Mouse (Mus musculus) heart, postnatal 10 days (tissue): Measurements from ENCODE around the gene Sgpp2. TPM values are rescaled to one million over a fixed set of nuclear protein-coding genes. Genes with fewer than 3 reads are reported as not detected.

Source experiments
- DNase-seq, 2 experiments: peaks; one replicate each; pipeline ENCODE4 v3.0.0; 2021
- intact Hi-C: fragments of 180-260 bp; cut with DNase I; formaldehyde crosslinking; loops from one replicate; pipeline ENCODE4 v1.15.1; 2025
- total RNA-seq, 2 experiments: library from RNA; stranded (reverse); gene quantifications; 2 replicates each; pipeline ENCODE4 v1.2.3; 2021

The Sgpp2 gene
- total RNA-seq, 2 experiments from 2014 or later: not detected

DNA sequence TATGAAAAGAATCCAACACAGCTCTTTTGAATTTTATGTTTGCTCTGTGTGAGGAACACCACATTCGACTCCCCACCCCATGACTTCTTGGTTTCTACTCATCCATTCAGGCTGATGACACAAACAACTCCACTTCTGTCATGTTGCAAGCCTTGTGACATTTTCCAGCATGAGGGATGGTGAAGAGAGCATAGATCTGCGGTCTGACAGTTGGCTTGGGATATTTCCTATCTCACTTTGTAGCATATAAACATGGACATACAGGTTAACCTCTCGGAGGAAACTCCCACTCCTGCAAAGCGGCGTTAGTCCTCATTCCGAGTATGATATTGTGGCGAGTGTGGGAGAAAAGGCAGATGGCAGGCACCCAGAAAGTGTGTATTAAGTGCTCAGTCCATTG is 27.6 kb downstream of the Sgpp2 start:
- intact Hi-C loops: no loop called here

DNA sequence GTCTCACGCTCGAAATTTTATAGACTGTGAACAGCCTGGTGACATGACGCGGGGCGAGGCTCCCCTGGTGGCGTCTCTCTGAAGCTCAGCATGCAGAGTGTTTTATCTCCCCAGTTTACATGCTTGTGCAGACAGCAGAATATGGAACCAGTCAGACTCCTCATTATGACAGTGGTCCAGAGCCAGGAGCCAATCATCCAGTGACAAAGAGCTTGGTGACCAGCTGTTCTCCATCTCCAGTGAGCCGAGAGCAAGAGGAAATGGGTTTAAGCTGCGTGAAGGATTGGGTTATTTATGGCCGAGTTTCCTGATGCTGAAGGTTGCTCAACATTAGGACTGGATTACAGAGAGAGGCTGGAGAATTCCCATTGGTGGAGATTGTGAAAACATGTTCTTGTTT is 28.1 kb downstream of the Sgpp2 start:
- DNase-seq: peak; percentile 45 to 52
- intact Hi-C loops: no loop called here

More for the DNA sequence above, 27.6 kb downstream of the Sgpp2 start:
- DNase-seq: no peak

DNA sequence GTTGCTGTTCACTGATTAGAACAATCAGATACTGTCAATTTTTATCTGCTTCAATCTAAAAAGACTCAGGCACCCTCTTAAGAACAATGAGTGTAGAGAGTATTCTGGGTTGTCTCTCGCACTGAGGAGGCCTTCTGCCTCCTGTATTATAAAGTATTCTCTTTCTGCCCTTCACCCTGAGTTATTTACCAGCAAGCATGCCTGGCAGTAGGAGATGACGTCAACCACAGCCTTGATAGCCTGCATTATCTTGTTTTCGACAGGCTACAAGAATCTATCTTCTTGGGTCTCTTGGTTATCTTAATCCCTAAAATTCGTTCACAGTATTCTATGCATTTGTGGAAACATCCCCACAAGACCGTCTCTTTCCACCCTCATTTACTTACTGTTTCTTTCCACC is 29.8 kb downstream of the Sgpp2 start:
- intact Hi-C loops: no loop called here
- no peak for DNase-seq

DNA sequence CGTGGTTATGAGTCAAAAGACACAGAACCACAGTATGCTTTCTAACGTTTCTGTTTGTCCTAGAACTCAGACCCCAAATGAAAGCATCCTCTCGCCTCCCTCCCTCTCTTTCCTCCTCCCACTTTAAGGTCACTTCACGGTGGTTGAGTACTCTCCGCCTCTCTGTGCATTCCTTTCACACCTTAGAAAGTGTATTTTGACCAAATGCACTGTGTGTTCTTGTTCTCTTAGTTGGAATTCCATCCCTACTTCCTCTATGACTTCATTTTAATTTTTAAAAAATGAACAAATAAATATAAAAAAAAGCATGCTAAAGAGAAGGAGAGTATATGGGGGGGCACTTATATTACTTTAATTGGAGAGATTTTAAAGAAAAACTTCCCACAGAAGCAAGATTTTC is 30.4 kb downstream of the Sgpp2 start:
- intact Hi-C loops: no loop called here

DNA sequence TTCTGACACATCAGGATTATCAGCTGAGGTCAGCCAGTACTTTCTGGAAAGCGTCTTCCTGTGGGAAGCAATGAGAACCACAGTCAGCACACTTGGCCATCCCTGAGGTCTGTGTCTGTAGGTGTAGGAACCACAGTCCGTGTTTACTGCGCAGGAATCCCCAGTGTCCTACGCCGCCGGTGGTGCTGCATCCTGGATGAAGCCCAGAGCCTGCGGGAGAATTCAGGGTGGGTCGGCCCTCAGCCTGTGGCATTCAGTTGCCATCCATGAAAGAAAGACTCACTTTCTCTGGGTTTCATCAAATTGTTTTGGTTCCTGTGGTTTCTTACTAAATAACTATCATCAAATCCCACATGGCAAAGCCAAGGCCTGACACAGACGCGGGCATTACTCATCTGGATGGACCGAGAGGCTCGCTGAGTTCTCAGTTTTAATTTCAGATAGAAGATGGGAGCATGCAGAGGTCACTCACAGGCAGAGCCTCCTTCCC is 37.2 kb downstream of the Sgpp2 start:
- intact Hi-C loops: no loop called here

More for the DNA sequence above, 30.4 kb downstream of the Sgpp2 start:
- no peak for DNase-seq

DNA sequence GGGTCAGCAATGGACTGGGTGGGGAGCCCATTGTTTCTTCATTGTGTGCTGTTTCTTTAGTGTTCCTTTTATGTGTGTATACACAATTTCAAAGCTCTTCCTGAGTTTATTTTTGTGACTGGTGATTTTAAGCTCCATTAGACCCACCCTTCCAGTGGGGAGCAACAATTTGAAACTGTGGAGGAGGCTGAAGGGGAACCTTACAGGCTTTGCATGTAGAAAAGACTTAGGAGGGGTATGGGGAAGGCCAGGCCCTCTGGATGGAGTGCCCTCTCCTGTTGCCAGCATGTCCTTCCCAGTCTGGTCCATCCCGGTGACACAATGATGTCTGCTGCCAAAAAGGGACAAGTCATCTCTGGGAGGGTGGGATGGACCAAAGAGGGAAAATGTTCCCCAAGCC is 39.1 kb downstream of the Sgpp2 start:
- intact Hi-C loops: no loop called here

More for the DNA sequence above, 37.2 kb downstream of the Sgpp2 start:
- DNase-seq: no peak

DNA sequence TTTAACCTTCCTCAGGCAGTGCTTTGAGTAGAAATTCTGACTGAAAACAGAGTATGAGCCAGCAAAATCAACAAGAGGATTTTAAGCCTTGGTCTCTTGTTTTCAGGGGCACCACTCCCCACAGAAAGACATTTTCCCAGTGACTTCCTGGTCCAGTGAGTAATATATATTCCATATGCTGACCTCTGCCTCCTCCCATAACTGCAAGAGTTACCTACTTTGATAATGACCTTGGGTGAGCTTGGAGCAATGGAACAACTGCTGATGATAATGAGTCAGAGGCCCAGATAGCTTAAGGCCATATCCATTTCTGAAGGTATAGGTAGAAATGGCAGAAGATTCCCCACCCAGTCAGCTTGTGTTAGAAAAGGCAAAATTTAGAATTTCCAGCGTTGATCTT is 43.1 kb downstream of the Sgpp2 start:
- DNase-seq: no peak
- intact Hi-C loops: no loop called here

More for the DNA sequence above, 39.1 kb downstream of the Sgpp2 start:
- no peak for DNase-seq

DNA sequence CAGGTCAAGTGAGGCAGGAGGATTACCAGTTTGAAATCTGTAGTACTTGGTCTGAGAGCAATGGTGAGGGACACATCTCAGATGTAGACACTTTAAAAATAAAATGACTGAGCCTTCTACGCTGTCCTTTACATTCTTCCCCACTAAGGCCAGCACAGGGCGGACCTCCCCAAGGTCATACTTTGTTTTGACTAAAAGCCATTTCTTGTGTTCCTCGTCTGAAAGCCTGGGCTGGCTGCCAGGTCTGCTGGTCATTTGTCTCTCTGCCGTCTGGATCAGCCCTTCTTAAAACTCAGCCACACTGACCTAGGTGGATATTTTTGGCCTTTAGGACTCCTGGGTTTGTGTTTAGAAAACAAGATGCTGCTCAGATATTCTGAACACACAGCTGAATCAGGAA is 45.0 kb downstream of the Sgpp2 start:
- DNase-seq: peak; percentile 49 to 66
- intact Hi-C loops: no loop called here

DNA sequence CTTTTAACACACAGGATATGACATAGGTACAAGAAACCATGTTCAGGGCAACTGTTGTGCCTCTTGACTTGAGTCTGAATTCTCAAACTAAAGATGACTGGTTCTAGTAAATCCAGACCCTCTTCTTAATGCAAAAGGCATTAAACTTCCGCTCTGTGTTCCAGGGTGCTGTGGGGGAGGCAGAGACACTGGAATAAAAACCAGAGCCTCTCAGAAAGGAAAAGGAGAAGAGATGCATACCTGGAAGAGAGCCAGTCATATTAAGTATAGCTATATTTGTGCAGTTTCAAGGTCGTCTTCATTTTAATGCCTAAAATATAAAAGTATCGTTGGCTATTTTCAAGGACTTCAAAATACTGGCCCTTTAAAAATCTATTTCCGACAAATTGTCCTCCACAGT is 47.3 kb downstream of the Sgpp2 start:
- no peak for DNase-seq
- intact Hi-C loops: no loop called here

DNA sequence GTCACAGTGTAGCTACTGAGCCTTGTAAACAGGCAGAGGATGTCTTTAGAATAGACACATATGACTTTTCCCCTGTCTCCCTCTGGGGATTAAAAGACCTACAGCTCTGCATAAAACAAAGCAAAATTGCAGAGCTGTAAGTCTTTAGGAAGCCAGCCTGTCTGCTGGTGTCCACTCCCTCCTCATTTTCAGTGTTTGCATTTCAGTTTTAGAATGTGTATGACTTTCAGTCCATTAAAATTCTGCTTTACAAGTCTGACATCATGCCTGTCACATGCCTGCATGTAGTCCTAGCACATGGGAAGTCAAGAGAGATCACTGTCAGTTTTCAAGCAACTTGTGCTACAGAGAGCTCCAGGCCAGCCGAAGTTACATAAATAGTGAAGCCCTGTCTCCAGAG is 47.7 kb downstream of the Sgpp2 start:
- intact Hi-C loops: no loop called here
- no peak for DNase-seq

DNA sequence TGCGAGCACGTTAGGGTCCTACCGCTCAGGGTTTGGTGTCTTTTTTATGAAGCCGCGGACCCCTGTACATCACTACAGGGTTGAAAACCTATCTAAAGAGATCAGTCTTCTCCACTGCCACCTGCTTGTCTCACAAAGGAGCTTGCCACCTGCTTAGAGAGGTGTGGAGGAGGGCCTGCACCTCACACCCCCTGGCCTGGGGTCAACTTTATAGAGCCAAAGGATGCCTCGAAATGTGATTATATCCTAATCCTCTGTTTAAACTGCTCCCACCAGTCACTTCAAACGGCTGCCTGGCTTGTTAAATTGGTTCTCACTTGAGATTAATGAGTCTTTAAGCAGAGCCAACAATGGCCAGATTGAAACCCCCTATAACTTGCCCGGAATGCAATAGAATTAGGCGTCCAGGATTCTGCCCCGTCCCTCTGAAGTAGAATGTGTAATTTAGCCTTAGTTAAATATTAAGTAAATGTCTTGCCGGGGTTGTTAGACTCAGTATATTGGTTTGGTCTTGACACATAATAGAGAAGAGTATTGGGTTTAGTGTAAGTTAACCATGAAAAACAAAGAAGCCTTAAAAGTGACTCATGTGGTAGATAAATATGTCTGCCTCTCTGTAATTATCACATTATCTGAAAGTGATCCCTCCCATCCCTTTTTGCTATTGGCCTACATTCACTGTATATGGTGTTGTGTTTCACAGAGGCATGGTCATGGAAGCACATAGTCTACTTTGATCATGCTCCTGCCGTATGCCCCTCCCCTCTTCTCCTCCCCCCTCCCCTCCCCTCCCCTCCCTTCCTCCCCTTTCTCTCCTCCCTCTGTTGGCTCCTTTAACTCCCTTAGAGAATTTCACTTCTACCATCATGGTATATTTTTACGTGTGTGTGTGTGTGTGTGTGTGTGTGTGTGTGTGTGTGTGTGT is 54.1 kb downstream of the Sgpp2 start:
- intact Hi-C loops: no loop called here
- DNase-seq: no peak

DNA sequence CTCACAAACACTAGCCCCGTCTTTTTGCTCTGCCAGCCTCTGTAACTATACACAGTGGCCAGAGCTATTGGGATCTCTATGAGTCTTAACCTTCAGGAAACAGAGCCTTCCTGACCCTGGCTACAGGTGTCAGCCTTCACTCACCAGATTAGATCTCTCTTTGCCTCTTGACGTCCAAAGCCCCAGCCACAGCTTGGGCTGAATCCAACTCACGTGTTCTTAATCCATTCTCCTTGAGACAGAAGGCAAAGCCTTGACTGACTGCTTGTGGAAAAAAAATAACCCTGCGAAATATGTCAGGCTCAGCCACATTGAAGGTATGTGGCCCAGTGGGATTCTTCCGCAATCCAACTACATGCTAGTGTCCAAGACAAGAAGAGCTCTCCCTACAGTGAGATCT is 57.7 kb downstream of the Sgpp2 start:
- no peak for DNase-seq
- intact Hi-C loops: no loop called here

DNA sequence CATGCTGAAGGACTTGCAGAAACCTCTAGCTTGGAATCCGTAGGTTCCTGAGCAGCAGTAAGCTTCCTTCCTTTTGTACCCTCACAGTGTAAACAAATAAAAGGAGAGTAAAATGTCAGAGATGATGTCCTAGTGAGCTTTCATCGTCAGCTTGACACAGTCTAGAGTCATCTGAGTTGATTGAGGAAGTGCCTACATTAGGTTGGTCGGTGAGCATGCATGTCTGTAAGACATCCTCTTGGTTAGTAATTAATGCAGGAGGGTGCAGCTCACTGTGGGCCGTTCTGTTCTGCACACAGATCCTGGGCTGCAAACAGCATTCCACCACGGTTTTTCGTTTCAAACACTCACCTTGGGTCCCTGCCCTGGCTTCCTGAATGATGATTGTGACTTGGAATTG is 60.0 kb downstream of the Sgpp2 start:
- no peak for DNase-seq
- intact Hi-C loops: no loop called here

DNA sequence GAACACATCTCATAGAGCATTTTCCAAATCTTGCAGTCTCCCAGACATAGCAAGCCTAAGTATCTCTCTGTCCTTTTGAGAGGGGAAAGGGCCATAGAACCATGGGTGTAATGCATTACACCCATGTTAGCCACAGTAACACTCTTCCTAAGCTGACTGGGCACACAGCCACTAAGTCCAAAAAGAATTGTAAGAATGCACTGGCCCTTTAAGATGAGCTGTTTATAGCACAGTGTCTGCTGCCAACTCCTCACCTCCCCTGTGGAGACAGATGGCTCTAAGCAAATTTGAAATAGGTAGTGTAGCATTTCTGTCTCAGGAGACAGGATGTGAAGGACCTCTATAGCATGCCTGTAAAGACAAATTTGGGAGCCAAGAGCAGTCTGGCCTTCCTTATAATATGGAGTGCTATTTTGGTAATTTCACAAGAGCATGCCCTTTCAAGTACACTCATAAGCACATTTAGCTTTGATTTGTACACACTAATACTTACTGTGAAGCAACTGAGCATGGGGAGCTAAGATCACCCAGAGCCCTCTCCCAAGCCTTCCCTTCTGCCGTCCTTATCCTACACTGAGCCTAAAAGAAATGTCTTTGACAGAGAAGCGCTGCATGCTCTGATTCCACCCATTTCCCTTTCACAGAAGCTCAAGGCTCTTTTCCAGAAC is 61.6 kb downstream of the Sgpp2 start:
- intact Hi-C loops: no loop called here
- peak; percentile 65 to 69 for DNase-seq

DNA sequence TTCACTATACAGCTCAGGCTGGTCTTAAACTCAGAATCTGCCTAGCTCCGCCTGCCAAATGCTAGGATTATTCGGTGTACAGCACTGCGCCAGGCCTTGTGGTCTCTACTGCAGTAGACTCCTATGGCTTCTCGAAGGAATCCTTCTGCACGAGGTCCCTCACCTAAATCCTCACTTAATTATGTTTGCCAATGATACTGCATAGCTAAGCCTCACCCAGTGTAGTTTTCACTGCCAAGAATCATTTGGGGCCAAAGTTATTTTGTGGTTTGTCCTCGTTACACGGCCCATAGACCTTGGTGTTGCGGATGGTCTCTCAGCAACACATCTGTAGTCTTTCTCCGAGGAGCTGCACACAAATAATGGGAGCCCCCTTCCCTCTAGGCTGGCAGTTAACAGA is 62.2 kb downstream of the Sgpp2 start:
- no peak for DNase-seq
- intact Hi-C loops: no loop called here

DNA sequence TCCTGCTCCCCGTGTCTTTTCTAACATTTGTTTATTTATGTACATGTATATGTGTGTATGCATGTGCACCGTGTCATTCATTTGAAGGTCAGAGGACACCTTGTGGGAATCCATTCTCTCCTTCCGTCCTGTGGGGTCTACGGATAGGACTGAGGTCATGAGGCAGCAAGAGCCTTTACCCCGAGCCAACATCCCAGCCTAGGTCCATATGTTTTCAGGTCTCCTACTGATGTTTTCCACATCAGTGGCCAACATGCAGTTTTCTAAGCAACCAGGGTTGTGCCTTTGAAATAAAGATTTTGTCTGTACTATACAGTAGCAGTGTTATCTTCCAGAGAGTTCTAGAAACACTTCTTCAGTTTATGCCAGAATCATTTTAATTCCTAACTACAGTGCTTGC is 63.7 kb downstream of the Sgpp2 start:
- intact Hi-C loops: no loop called here
- no peak for DNase-seq

DNA sequence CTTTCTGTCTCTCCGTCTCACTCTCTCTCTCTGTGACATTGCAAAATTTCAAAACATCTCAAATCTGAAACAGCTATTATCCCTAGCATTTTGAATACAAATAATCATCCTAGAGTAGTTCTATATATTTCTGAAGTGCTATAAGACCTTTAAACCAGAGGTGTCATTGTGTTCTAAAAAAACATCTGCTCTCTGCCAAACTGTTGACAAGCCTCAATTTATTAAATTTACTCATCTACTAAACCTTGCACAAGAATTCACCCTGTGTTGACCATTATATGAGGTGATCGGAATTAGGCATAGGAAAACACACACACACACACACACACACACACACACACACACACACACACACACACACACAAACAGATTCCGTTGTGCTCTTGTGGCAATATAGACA is 64.9 kb downstream of the Sgpp2 start:
- no peak for DNase-seq
- intact Hi-C loops: no loop called here

DNA sequence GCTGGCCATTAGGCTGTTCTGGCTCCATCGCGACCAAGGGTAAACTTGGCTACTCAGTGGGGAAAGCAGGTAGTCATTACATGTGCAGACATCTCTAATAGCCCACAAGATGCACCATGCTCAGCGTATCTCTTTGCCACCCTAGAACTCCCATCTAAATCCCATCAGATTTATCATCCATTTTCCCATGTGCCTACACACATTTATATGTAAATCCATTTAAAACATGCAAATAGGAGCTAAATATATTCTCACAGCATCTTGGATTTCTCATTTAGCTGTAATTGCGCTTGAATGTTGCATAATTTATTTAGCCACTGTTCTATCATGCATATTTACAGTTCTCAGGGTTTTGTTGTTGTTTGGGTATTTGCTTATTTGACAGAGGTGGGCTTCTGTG is 70.8 kb downstream of the Sgpp2 start:
- no peak for DNase-seq
- intact Hi-C loops: no loop called here

DNA sequence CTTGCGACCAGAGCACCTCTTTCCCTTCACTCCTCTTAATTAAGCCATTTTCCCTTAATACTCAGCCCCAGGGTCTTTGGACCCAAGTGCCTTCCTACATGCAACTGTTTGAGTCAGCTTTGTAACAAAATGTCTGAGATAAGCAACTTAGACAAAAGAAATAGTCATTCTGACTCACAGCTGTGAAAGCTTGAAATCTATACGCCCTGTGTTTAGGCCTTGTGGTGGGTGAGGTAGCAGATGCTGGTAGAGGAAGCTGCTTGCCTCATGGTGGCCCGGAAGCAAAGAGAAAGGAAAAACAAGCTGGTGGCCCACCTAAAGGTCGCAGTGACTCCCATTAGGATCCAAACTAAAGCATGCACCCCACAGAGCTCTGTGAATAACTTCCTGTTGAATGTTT is 77.7 kb downstream of the Sgpp2 start:
- no peak for DNase-seq
- intact Hi-C loops: no loop called here

DNA sequence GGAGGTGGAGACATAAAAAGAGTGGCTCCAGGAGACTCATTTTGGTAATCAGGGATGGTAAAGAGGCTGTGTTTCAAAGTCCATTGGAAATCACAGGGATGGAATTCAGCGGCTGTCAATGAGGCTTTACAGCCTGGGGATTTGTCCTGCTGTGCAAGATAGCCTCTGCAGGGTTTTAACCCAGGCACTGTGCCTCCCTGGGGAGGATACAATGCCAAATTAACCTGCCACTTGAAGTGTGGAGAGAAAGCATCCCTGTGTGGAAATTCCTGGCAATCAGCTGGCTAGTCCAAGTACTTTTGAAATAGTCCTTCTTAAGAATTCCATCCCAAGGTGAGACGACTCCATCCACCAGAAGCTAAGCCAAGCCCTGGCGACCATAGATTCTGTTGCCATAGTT is 78.7 kb downstream of the Sgpp2 start:
- no peak for DNase-seq
- intact Hi-C loops: no loop called here

DNA sequence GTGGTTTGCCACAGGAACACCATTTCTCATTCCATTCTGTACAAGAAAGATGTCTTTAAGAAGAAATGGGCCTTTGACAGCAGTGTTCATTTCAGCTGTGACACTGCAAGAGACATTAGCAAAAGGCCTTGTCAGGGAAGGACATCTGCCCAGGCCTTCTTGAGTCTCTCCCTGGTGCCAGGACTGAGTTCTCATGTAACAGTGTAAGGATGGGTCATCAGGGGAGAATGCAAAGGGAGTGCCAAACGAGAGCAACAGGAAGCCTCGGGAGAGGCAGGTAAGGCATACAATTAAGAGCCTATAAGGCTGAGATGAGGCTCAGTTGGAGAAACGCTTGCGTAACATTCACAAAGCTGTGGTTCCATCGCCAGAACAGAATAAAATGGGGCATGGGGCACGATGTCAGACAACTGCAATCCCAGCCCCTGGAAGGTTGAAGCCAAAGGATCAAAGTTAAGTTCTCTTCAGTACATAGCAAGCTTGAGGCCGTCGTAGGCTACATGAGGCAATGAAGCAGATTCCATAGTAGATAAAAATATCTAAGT is 85.1 kb downstream of the Sgpp2 start:
- no peak for DNase-seq
- intact Hi-C loops: no loop called here

DNA sequence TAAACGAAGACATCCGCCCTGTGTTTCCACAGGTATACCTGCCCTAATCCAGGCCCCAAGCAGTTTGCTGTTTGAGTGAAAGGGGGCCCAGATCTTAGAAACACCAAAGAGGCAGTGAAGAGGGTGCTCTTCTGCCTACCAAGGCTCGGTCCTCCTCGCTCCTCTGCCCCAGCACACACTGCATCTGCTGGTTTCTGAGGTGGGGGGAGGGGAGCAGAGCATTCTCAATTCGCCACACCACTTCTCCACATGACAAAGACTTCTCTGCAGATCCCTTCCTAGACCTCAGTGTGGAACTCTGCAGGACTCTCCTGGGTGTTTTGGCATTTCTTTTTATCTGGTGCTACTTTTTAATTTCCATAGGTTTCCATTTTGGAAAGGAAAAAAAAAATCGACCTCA is 85.6 kb downstream of the Sgpp2 start:
- DNase-seq: no peak
- intact Hi-C loops: no loop called here
